Comparison of ENCODE assay signal across 25 mouse cellular contexts in the genomic region with DNA sequence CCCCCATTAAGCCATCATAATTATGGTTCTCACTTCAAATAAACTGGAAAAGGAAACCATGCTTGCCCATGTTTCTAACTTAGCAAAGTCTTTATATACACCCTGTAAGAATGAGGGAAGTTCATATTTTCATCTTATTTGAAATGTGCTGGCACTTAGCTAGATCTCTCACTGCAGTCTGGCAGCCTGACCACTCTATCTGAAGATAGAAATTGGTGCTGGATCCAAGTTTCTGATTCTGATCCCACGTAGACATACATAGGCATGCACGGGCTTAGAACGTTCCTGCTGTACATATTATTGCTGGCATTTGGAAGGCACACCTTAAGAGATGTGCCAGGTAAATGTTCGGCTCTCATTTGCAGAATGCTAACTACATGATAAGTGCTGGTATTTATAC.
DNase-seq lines count a peak whose midpoint lies in the region; ATAC-seq and TF ChIP-seq lines count a peak whose summit lies in the region.
"Had no signal": no experiment of that assay in that cellular context is flagged by ENCODE, and none has a peak within 500 bp of the region (broad histone marks: within the 10 kb centered on the region; RNA-seq: fewer than 3 reads in every experiment).

No protein-coding gene starts in this region.

- no peaks in the 10 kb centered on the region for H3K27me3 ChIP-seq in forebrain, postnatal 0 days (ENCODE audit: insufficient read depth, low read length)
- no peaks in the 10 kb centered on the region for H3K27me3 ChIP-seq in forebrain, embryonic 15.5 days
- no peaks in the 10 kb centered on the region for H3K27me3 ChIP-seq in lung, embryonic 16.5 days (ENCODE audit: control insufficient read depth, insufficient read depth, low read depth, low read length)
- H3K27me3 ChIP-seq: forebrain, embryonic 13.5 days had no signal

- no peak overlapping the region for H3K4me3 ChIP-seq in forebrain, postnatal 0 days (ENCODE audit: low read depth, low read length)
- no peak overlapping the region for H3K4me3 ChIP-seq in forebrain, embryonic 15.5 days
- H3K4me3 ChIP-seq in left cerebral cortex, adult 2 months: no peak overlapping the region
- H3K4me3 ChIP-seq in lung, embryonic 16.5 days (ENCODE audit: low read length): no peak overlapping the region
- H3K4me3 ChIP-seq: forebrain, embryonic 13.5 days; gastrocnemius, adult 2 months had no signal

- intact Hi-C loops in left cerebral cortex, postnatal 14 days (cut with DNase I): no loop called here
- intact Hi-C loops in left cerebral cortex, adult 2 months (cut with DNase I): loop anchor here (2.0 kb wide), 1 partner anchor 16 kb away; no protein-coding TSS in a partner anchor

- ATAC-seq in forebrain, postnatal 0 days: peak; percentile 38
- ATAC-seq in forebrain, embryonic 15.5 days (replicated peaks): no peak
- peak; percentile 22; the same call in 1 of the 2 replicates for ATAC-seq in lung, embryonic 16.5 days (ENCODE audit: low read depth)
- ATAC-seq: forebrain, embryonic 13.5 days; intestine, postnatal 0 days; midbrain, embryonic 16.5 days; Patski had no signal

- no peak overlapping the region for H3K4me2 ChIP-seq in forebrain, postnatal 0 days (ENCODE audit: low read depth)
- no peak overlapping the region for H3K4me2 ChIP-seq in forebrain, embryonic 15.5 days (replicated peaks)
- no peak overlapping the region for H3K4me2 ChIP-seq in lung, embryonic 16.5 days (ENCODE audit: low read depth, low read length)
- H3K4me2 ChIP-seq: forebrain, embryonic 13.5 days; heart, embryonic 11.5 days; hindbrain, embryonic 14.5 days; midbrain, embryonic 11.5 days had no signal

- WGBS in forebrain, postnatal 0 days: 78% methylated on average over 4 of the region's 4 CpGs
- WGBS in forebrain, embryonic 15.5 days: 93% methylated on average over 4 of the region's 4 CpGs
- 72% methylated on average over 4 of the region's 4 CpGs for WGBS in lung, embryonic 16.5 days

- no peak for TF ChIP-seq CTCF in forebrain, postnatal 0 days (IDR thresholded peaks at IDR 0.05; ENCODE audit: low read depth)
- TF ChIP-seq CTCF in left cerebral cortex, adult 2 months (IDR thresholded peaks at IDR 0.05): no peak

- H3K4me1 ChIP-seq in forebrain, postnatal 0 days (ENCODE audit: insufficient read depth): no peaks in the 10 kb centered on the region
- H3K4me1 ChIP-seq in forebrain, embryonic 15.5 days: 0 out of 2 replicates have a peak, but pooled peaks cover 3% of the 10 kb centered on the region
- peaks cover 9% of the 10 kb centered on the region; the same call in 1 of the 2 replicates for H3K4me1 ChIP-seq in lung, embryonic 16.5 days (replicated peaks; ENCODE audit: control insufficient read depth, insufficient read depth, low read length)
- H3K4me1 ChIP-seq: forebrain, embryonic 13.5 days had no signal

- H3K36me3 ChIP-seq in forebrain, postnatal 0 days (ENCODE audit: insufficient read depth): no peaks in the 10 kb centered on the region
- H3K36me3 ChIP-seq in forebrain, embryonic 15.5 days: no peaks in the 10 kb centered on the region
- no peaks in the 10 kb centered on the region for H3K36me3 ChIP-seq in lung, embryonic 16.5 days (ENCODE audit: control insufficient read depth, insufficient read depth, low read length)

- no peak overlapping the region for H3K27ac ChIP-seq in forebrain, postnatal 0 days (ENCODE audit: low read depth, low read length)
- H3K27ac ChIP-seq in forebrain, embryonic 15.5 days (replicated peaks): no peak overlapping the region
- no peak overlapping the region for H3K27ac ChIP-seq in left cerebral cortex, adult 2 months
- H3K27ac ChIP-seq in lung, embryonic 16.5 days (ENCODE audit: low read length): peak overlapping the region; percentile 25; the same call in 1 of the 2 replicates
- H3K27ac ChIP-seq: forebrain, embryonic 13.5 days; gastrocnemius, adult 2 months; hindbrain, embryonic 14.5 days; liver, embryonic 14.5 days had no signal

- H3K9me3 ChIP-seq in forebrain, postnatal 0 days (ENCODE audit: low read length): no peaks in the 10 kb centered on the region
- H3K9me3 ChIP-seq in forebrain, embryonic 15.5 days: no peaks in the 10 kb centered on the region
- no peaks in the 10 kb centered on the region for H3K9me3 ChIP-seq in lung, embryonic 16.5 days (ENCODE audit: control insufficient read depth, low read length)
- H3K9me3 ChIP-seq: forebrain, embryonic 13.5 days had no signal

- peak; percentile 54 for DNase-seq in forebrain, postnatal 0 days
- peak; percentile 27 to 30 for DNase-seq in left cerebral cortex, postnatal 14 days (ENCODE audit: low spot score in 2 of 2)
- no peak for DNase-seq in left cerebral cortex, adult 2 months (ENCODE audit: extremely low spot score in 1 of 2, low spot score in 2 of 2)
- no peak for DNase-seq in lung, postnatal 14 days
- peak; percentile 24 for DNase-seq in right cerebral cortex, postnatal 4 days
- DNase-seq in adrenal gland, postnatal 25 days: no peak
- DNase-seq: cerebellum, adult 18-20 months; cerebellum, postnatal 36 days; kidney, adult 9 months; kidney, postnatal 10 days; layer of hippocampus, adult 9-11 months; liver; thymus, adult 18-20 months; thymus, postnatal 25 days had no signal

- no peak overlapping the region for H3K9ac ChIP-seq in forebrain, postnatal 0 days
- no peak overlapping the region for H3K9ac ChIP-seq in forebrain, embryonic 15.5 days (replicated peaks)
- H3K9ac ChIP-seq in lung, embryonic 16.5 days (ENCODE audit: low read length): no peak overlapping the region
- H3K9ac ChIP-seq: forebrain, embryonic 13.5 days; hindbrain, embryonic 14.5 days; liver, embryonic 14.5 days had no signal

Comparison
In these comparisons a context has a peak if more than half of its experiments do, and no peak if none do; other contexts are left out.
1. DNase-seq: peak in forebrain, postnatal 0 days (single experiment), left cerebral cortex, postnatal 14 days (2 of 2) and right cerebral cortex, postnatal 4 days (single experiment); none in left cerebral cortex, adult 2 months (0 of 2), lung, postnatal 14 days (single experiment) and adrenal gland, postnatal 25 days (single experiment).